Comparison of ENCODE assay signal across 15 mouse cellular contexts in genomic region chr11:6708437-6708836, GRCm38 (mm10). TPM values are rescaled to one million over a fixed set of nuclear protein-coding genes. Genes with fewer than 3 reads are reported as not detected.
"Had no signal": no experiment of that assay in that cellular context is flagged by ENCODE, and none has a peak within 500 bp of the region (broad histone marks: within the 10 kb centered on the region; RNA-seq: fewer than 3 reads in every experiment).

No protein-coding gene starts in this region.

- H3K27me3 ChIP-seq: limb, embryonic 12.5 days; neural tube, embryonic 12.5 days had no signal

- H3K4me1 ChIP-seq: limb, embryonic 12.5 days; neural tube, embryonic 12.5 days had no signal

- H3K4me2 ChIP-seq: limb, embryonic 12.5 days; neural tube, embryonic 12.5 days had no signal

- H3K4me3 ChIP-seq: limb, embryonic 12.5 days; neural tube, embryonic 12.5 days had no signal

- H3K9ac ChIP-seq: limb, embryonic 12.5 days; liver, embryonic 14.5 days; neural tube, embryonic 12.5 days had no signal

- H3K36me3 ChIP-seq: limb, embryonic 12.5 days; neural tube, embryonic 12.5 days had no signal

- DNase-seq: kidney, postnatal 10 days; kidney, postnatal 4 days; lung, adult 2 months; lung, postnatal 36 days; midbrain, embryonic 14.5 days; thymus, adult 2 months; thymus, postnatal 25 days had no signal

- H3K9me3 ChIP-seq: limb, embryonic 12.5 days had no signal

- ATAC-seq: inflammation-experienced regulatory T-cells, adult 6 months; lung, postnatal 0 days had no signal

- H3K27ac ChIP-seq: limb, embryonic 12.5 days; liver, embryonic 14.5 days; neural tube, embryonic 12.5 days had no signal

RNA-seq across cellular contexts. Expression of gene Ramp3, which starts 50.1 kb away (rescaled TPM):
- total RNA-seq: megakaryocyte progenitor cell, adult 5-6 weeks; monocyte, adult 5-6 weeks; neutrophil, adult 5-6 weeks had no signal
